Mouse (Mus musculus) liver, embryonic 16.5 days (tissue): ENCODE results near the gene Mertk. TPM values are rescaled to one million over a fixed set of nuclear protein-coding genes. Genes with fewer than 3 reads are reported as not detected.

Experiments
- ATAC-seq: fragments of 200-750 bp; cut with Nextera tagmentation; 2 replicates; pipeline ENCODE4 v1.8.0; 2017; ENCODE audit warnings: low read depth, mild to moderate bottlenecking, moderate number of reproducible peaks, moderate library complexity
- H3K27ac ChIP-seq: fragments of 300-500 bp; sonication (generic); 2 replicates; pipeline ENCODE4 v1.5.1; 2014; ENCODE audit warnings: mild to moderate bottlenecking, low read length
- H3K27me3 ChIP-seq: fragments of 300-500 bp; sonication (generic); 2 replicates; pipeline ENCODE4 v1.6.1; 2014; ENCODE audit warnings: low read depth, low read length, mixed read lengths; ENCODE audit not compliant: control insufficient read depth, insufficient read depth
- H3K36me3 ChIP-seq: fragments of 300-500 bp; sonication (generic); 2 replicates; pipeline ENCODE4 v1.6.1; 2014; ENCODE audit warnings: mild to moderate bottlenecking; ENCODE audit not compliant: control insufficient read depth, insufficient read depth
- H3K4me1 ChIP-seq: fragments of 300-500 bp; sonication (generic); 2 replicates; pipeline ENCODE4 v1.6.1; 2014; ENCODE audit warnings: low read depth, low read length, mixed read lengths; ENCODE audit not compliant: control insufficient read depth
- H3K4me2 ChIP-seq: fragments of 300-500 bp; sonication (generic); 2 replicates; pipeline ENCODE4 v1.6.1; 2014; ENCODE audit warnings: low read depth, low read length, mixed read lengths
- H3K4me3 ChIP-seq: fragments of 300-500 bp; sonication (generic); 2 replicates; pipeline ENCODE4 v1.5.1; 2014; ENCODE audit warnings: low read depth, mild to moderate bottlenecking, low read length
- H3K9ac ChIP-seq: fragments of 300-500 bp; sonication (generic); 2 replicates; pipeline ENCODE4 v1.6.1; 2014; ENCODE audit warnings: low read depth, low read length
- H3K9me3 ChIP-seq: fragments of 300-500 bp; sonication (generic); replicated peaks from 2 replicates; pipeline ENCODE4 v1.6.1; 2016; ENCODE audit warnings: low read length; ENCODE audit not compliant: control insufficient read depth
- WGBS: fragments of 180-500 bp; shearing (Covaris S2); extraction: QIAGEN DNeasy Blood & Tissue Kit; methylation state at CpG from one replicate; pipeline ENCODE4 v1.1.7; 2014; ENCODE audit not compliant: insufficient replicate concordance; 5-methylcytosine and 5-hydroxymethylcytosine counted together
- polyA plus RNA-seq: library from polyadenylated mRNA; unstranded; fragments of >200 nt; fragmentation: Nextera tagmentation; extraction: Ambion mirVana; gene quantifications from 2 replicates; pipeline ENCODE4 v1.2.1, GENCODE M21; 2015

The Mertk gene
- polyA plus RNA-seq, 1 experiment from 2014 or later = 7.4 TPM

GRCm38 (mm10) chr2:128787805-128788204, 89.0 kb downstream of the Mertk start:
- Histone ChIP-seq H3K4me3 (no peak overlapping the region), H3K9me3 (no peaks in the 10 kb centered on the region), H3K9ac (no peak overlapping the region), H3K27ac (no peak overlapping the region), H3K4me1 (no peaks in the 10 kb centered on the region), H3K36me3 (no peaks in the 10 kb centered on the region), H3K4me2 (no peak overlapping the region), H3K27me3 (no peaks in the 10 kb centered on the region)
- no peak for ATAC-seq
- WGBS = 46% methylated on average over 3 of the region's 3 CpGs

GRCm38 (mm10) chr2:128790875-128791614, 92.3 kb downstream of the Mertk start:
- no peaks in the 10 kb centered on the region for H3K36me3 ChIP-seq
- WGBS = 45% methylated on average over 11 of the region's 11 CpGs
- H3K9me3 ChIP-seq = no peaks in the 10 kb centered on the region
- H3K27ac ChIP-seq = no peak overlapping the region
- no peaks in the 10 kb centered on the region for H3K27me3 ChIP-seq
- no peaks in the 10 kb centered on the region for H3K4me1 ChIP-seq
- no peak overlapping the region for H3K4me2 ChIP-seq
- H3K4me3 ChIP-seq = no peak overlapping the region
- no peak for ATAC-seq
- no peak overlapping the region for H3K9ac ChIP-seq

- H3K4me2 ChIP-seq = no peak overlapping the region
- no peaks in the 10 kb centered on the region for H3K36me3 ChIP-seq
- no peak for ATAC-seq
- H3K9ac ChIP-seq = no peak overlapping the region
- 66% methylated on average over 6 of the region's 6 CpGs for WGBS
- H3K27me3 ChIP-seq = no peaks in the 10 kb centered on the region
- H3K27ac ChIP-seq = no peak overlapping the region
- H3K4me1 ChIP-seq = no peaks in the 10 kb centered on the region
- no peak overlapping the region for H3K4me3 ChIP-seq
- no peaks in the 10 kb centered on the region for H3K9me3 ChIP-seq
Measured at GRCm38 (mm10) chr2:128793958-128794357, 95.2 kb downstream of the Mertk start.

- 30% methylated on average over 6 of the region's 6 CpGs for WGBS
- no peak overlapping the region for H3K4me3 ChIP-seq
- H3K4me2 ChIP-seq = no peak overlapping the region
- no peaks in the 10 kb centered on the region for H3K4me1 ChIP-seq
- no peak overlapping the region for H3K9ac ChIP-seq
- H3K27ac ChIP-seq = no peak overlapping the region
- no peak for ATAC-seq
- H3K27me3 ChIP-seq = no peaks in the 10 kb centered on the region
- no peaks in the 10 kb centered on the region for H3K9me3 ChIP-seq
- peaks cover 10% of the 10 kb centered on the region; the same call in 1 of the 2 replicates for H3K36me3 ChIP-seq
Measured at GRCm38 (mm10) chr2:128796463-128796862, 97.7 kb downstream of the Mertk start.

- no peak overlapping the region for H3K27ac ChIP-seq
- no peak overlapping the region for H3K4me2 ChIP-seq
- H3K4me1 ChIP-seq = no peaks in the 10 kb centered on the region
- no peak overlapping the region for H3K4me3 ChIP-seq
- no peak for ATAC-seq
- no peaks in the 10 kb centered on the region for H3K9me3 ChIP-seq
- no peaks in the 10 kb centered on the region for H3K27me3 ChIP-seq
- no peak overlapping the region for H3K9ac ChIP-seq
- peaks cover 10% of the 10 kb centered on the region; the same call in 1 of the 2 replicates for H3K36me3 ChIP-seq
- WGBS = 78% methylated on average over 4 of the region's 4 CpGs
Measured at GRCm38 (mm10) chr2:128803441-128803840, 104.7 kb downstream of the Mertk start.

- WGBS = 50% methylated on average over 4 of the region's 4 CpGs
- H3K27me3 ChIP-seq = no peaks in the 10 kb centered on the region
- ATAC-seq = no peak
Measured at GRCm38 (mm10) chr2:128805341-128805740, 106.6 kb downstream of the Mertk start.

GRCm38 (mm10) chr2:128806561-128806960, 107.8 kb downstream of the Mertk start:
- Histone ChIP-seq H3K4me2 (no peak overlapping the region), H3K4me1 (no peaks in the 10 kb centered on the region), H3K4me3 (no peak overlapping the region), H3K9me3 (no peaks in the 10 kb centered on the region), H3K27ac (no peak overlapping the region; the same call in 1 of the 2 replicates), H3K27me3 (no peaks in the 10 kb centered on the region), H3K9ac (no peak overlapping the region), H3K36me3 (no peaks in the 10 kb centered on the region)
- peak; percentile 21; the same call in 1 of the 2 replicates for ATAC-seq
- 29% methylated on average over 8 of the region's 8 CpGs for WGBS

More at GRCm38 (mm10) chr2:128805341-128805740, 106.6 kb downstream of the Mertk start:
- Histone ChIP-seq H3K27ac (no peak overlapping the region), H3K4me1 (no peaks in the 10 kb centered on the region), H3K9me3 (no peaks in the 10 kb centered on the region), H3K4me3 (no peak overlapping the region), H3K9ac (no peak overlapping the region), H3K4me2 (no peak overlapping the region), H3K36me3 (peaks cover 4% of the 10 kb centered on the region; the same call in 1 of the 2 replicates)

GRCm38 (mm10) chr2:128812761-128813160, 114.0 kb downstream of the Mertk start:
- Histone ChIP-seq H3K4me1 (peaks cover 5% of the 10 kb centered on the region), H3K4me3 (no peak overlapping the region), H3K27me3 (no peaks in the 10 kb centered on the region), H3K9ac (no peak overlapping the region), H3K36me3 (no peaks in the 10 kb centered on the region), H3K4me2 (no peak overlapping the region), H3K27ac (no peak overlapping the region), H3K9me3 (no peaks in the 10 kb centered on the region)
- ATAC-seq = peak; percentile 25
- 33% methylated on average over 2 of the region's 2 CpGs for WGBS

GRCm38 (mm10) chr2:128816311-128816710, 117.6 kb downstream of the Mertk start:
- 72% methylated on average over 1 of the region's 1 CpGs for WGBS
- Histone ChIP-seq H3K27ac (no peak overlapping the region), H3K4me2 (no peak overlapping the region), H3K4me3 (no peak overlapping the region), H3K9me3 (no peaks in the 10 kb centered on the region), H3K4me1 (peaks cover 18% of the 10 kb centered on the region), H3K36me3 (no peaks in the 10 kb centered on the region), H3K27me3 (no peaks in the 10 kb centered on the region), H3K9ac (no peak overlapping the region)
- ATAC-seq = no peak
